Mouse (Mus musculus) embryo, embryonic 11.5 days (tissue): Measurements from ENCODE around the gene Prl3d2.
"Not testable (repeated sequence)": the region's sequence is repeated elsewhere in the genome, so short reads cannot be mapped to it uniquely, and the experiment has no call there.

ENCODE experiments used
- DNase-seq: peaks from one replicate; pipeline ENCODE4 v3.0.0-alpha.2; 2012; ENCODE audit warnings: low read depth, low spot score

Prl3d2 gene

DNA sequence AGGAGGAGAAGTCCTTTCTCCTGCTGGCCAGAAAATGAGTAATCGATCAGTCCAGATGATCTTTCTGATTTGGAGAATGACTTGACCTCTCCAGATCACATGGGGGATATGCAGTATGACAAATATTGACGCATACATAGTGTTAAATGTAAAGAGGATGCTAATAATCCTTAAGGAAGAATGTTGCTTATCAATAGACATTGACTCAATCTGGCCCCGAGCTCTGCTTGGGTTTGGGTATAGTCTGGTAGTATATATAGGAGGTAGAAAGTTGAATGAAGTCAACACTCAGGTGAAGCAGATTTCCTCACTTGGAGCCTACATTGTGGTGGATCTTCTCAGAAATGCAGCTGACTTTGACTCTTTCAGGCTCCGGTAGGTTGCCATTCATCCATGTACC, at the start of gene Prl3d2:
Gene Prl3d2, plus strand, starts transcription at position 301 of the 400 bp plus-strand sequence.
- DNase-seq, result not testable (repeated sequence)

DNA sequence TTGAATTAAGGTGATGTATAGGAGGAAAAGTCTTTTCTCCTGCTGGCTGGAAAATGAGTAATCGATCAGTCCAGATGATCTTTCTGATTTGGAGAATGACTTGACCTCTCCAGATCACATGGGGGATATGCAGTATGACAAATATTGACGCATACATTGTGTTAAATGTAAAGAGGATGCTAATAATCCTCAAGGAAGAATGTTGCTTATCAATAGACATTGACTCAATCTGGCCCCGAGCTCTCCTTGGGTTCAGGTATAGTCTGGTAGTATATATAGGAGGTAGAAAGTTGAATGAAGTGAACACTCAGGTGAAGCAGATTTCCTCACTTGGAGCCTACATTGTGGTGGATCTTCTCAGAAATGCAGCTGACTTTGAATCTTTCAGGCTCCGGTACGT, 27.6 kb upstream of the Prl3d2 start, which contains the start of gene Prl3d1:
Gene Prl3d1, plus strand, starts transcription at position 301 of the 400 bp plus-strand sequence.
- DNase-seq, result not testable (repeated sequence)

DNA sequence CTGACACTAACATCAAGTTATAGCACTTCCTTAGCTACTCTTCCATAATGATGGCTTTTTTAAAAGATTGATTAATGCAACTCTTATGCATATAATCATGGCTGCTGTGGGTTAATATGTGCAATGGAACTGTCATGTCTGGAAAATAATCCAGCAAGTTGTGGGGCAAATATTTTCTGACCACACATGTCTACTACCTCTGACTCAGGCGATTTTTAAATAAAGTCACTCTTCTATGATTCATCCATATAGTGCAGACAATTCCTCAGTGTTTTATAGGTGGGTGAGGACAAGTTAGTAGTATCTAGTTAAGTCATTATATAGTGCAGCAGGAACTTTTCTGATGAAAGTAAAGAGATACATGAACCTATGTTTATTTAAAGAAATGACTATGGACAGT, 26.8 kb downstream of the Prl3d2 start:
- DNase-seq, result no peak

DNA sequence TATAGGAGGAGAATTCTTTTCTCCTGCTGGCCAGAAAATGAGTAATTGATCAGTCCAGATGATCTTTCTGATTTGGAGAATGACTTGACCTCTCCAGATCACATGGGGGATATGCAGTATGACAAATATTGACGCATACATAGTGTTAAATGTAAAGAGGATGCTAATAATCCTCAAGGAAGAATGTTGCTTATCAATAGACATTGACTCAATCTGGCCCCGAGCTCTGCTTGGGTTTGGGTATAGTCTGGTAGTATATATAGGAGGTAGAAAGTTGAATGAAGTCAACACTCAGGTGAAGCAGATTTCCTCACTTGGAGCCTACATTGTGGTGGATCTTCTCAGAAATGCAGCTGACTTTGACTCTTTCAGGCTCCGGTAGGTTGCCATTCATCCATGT, 35.0 kb downstream of the Prl3d2 start, which contains the start of gene Prl3d3:
Gene Prl3d3, plus strand, starts transcription at position 301 of the 400 bp plus-strand sequence.
- DNase-seq, result not testable (repeated sequence)
